Mouse (Mus musculus): ENCODE measurements at regions not wholly inside any gene's neighbourhood (a gene's known extent, or its start where the extent isn't known, plus 50 kb on each side); places are given as distances from the start of the nearest gene placed in this dataset.

- DNase-seq, result no peak
Measured at GRCm38 (mm10) chr13:53553192-53553875, 80.5 kb upstream of the Msx2 start.

- peak; percentile 4 to 49 for DNase-seq
Measured at GRCm38 (mm10) chr13:53548396-53548795, 75.5 kb upstream of the Msx2 start.

- DNase-seq, result no peak
Measured at GRCm38 (mm10) chr13:53543291-53543690, 70.4 kb upstream of the Msx2 start.

- DNase-seq, result no peak
Measured at GRCm38 (mm10) chr13:53539797-53540196, 66.9 kb upstream of the Msx2 start.

GRCm38 (mm10) chr13:53537937-53538336 is 65.1 kb upstream of the Msx2 start:
- no peak for DNase-seq

GRCm38 (mm10) chr13:53535781-53536425 is 63.0 kb upstream of the Msx2 start:
- no peak for DNase-seq

- no peak for DNase-seq
Measured at GRCm38 (mm10) chr13:53533738-53534137, 60.9 kb upstream of the Msx2 start.

DNA sequence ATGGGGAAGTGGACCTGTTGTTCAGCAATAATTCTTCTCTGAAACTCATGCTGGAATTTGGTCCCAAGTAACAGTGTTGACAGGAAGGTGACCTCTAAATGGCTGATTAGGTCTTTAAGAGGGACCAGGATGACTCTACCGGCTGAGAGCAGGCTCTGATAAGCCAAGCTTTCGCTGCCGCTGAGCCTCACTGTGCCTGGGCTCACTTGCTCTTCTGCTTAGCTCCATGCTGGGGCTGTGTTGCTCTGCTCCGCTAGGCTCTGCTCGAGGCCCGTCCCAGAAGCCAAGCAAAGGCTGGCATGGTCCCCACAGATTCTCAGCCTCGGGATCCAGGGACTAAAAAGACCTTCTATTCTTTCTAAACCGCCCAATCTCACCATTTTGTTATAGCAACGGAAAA is 54.0 kb upstream of the Msx2 start:
- no peak for DNase-seq

DNA sequence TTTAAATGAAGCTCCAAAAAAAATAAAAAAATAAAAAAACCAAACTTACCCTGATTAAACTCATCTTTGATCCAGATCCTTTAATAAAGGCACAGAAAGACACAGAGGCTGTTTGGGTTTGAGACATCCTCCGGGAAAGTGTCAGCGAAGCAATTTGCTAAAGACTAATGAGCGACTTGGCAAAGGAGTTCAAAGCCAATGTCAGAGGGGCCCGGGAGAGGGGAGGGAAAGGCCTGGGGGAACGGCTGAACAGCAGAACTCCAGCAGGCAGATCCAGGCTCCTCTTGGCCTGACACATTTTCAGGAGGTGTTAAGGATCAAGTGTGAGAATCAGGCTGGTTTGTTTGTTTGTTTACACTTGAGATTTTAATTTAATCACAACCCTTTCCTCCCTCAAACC is 49.9 kb upstream of the Msx2 start:
- no peak for DNase-seq
